Mouse (Mus musculus): ENCODE measurements around the gene Nsa2.
"Not testable (repeated sequence)": the region's sequence is repeated elsewhere in the genome, so short reads cannot be mapped to it uniquely, and the experiment has no call there.

GRCm38 (mm10) chr13:97129654-97130053 is 8.1 kb downstream of the Nsa2 start:
- not testable (repeated sequence) for TF ChIP-seq POLR2A, CTCF (IDR thresholded peaks at IDR 0.05; ENCODE audit: extremely low read depth, insufficient read depth, low read length)

Data from cortical plate, adult 2 months (tissue).